Mouse (Mus musculus) layer of hippocampus, adult 11-12 months (tissue): Measurements from ENCODE around the gene Gm49342.

Source experiments
- DNase-seq: peaks from one replicate; pipeline ENCODE4 v3.0.0; 2022; ENCODE audit warnings: low spot score

The Gm49342 gene

DNA sequence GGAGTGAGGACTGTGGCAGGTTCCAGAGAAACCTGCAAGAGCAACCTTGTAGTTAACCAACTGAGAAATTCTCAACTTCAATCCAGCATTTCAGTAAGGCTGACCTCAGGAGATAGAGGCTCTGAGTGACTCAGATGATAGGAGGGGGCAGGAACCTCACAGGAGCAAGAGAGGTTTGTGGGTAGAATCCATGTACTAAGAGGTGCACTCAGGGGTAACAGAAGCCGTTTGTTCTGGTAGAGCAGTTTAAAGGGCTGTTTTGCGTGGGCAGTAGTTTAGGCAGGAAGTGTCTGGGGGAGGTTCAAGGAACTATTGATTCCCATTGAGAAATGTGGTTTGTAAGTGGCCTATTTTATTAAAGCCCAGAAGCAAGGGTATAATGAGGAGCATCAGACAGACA is 36.9 kb downstream of the Gm49342 start:
- no peak for DNase-seq

- DNase-seq, result no peak
These were observed 37.5 kb downstream of the Gm49342 start for GRCm38 (mm10) chr14:50981837-50982236.

DNA sequence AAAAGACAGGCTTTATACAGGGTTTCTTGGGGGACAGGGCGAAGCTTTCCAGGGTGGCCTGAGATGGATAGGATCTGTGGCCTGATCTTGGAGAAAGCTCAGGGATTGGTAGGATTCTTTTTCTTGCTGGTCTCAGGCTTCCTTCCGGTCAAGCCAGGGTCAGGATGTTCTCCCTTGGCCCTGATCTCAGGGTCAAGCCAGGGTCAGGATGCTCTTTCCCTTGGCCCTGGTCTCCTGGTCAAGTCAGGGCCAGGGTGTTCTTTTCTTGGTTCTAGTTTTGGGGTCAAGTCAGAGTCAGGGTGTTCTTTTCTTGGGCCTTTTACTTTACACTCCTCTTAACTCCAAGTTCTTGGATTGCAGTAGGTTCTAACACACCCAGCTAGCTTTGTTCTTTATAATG is 43.4 kb downstream of the Gm49342 start:
- DNase-seq, result no peak

DNA sequence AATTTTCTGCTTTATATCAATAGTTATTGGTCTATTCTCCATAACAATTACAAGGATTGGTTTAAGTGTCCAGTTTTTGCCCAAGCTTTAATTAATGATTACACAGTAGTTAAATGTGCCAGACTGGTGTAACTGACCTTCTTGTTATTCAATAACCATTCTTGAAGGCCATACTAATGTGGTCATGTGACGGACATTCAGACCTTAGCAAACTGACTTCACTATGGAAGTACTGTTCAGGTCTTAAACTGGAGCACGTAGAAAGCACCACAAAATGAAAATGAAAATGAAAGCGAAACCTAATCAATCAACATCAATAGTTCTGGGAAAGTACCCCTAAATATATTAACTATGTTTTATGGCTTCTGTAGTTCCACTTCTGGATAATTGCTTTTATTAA is 46.7 kb downstream of the Gm49342 start:
- DNase-seq, result no peak

GRCm38 (mm10) chr14:50997088-50997487 is 52.8 kb downstream of the Gm49342 start:
- peak; percentile 9 for DNase-seq

DNA sequence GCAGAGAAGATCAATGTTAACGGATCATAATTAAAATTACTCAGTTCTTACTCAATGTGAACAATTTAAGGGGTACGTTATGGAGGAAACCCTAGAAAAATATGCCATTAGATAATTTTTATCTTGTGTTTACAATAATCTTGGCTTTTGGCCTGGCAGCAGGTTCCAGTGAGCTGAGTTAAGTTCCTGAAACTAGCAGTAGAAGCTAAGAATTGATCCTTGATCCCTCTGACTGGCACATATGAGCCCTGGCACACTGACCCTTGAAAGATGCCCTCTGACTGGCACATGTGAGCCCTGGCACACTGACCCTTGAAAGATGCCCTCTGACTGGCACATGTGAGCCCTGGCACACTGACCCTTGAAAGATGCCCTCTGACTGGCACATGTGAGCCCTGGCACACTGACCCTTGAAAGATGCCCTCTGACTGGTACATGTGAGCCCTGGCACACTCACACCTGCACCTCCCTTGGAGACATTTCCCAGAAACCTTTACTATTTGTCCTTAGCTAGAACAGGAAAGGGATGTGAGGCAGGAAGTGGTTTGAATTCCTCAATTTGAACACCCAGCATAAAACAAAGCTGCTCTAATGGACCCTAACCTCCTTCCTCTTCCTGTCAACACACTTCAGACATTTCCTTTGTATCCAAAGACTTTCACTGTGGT is 53.8 kb downstream of the Gm49342 start:
- no peak for DNase-seq

DNA sequence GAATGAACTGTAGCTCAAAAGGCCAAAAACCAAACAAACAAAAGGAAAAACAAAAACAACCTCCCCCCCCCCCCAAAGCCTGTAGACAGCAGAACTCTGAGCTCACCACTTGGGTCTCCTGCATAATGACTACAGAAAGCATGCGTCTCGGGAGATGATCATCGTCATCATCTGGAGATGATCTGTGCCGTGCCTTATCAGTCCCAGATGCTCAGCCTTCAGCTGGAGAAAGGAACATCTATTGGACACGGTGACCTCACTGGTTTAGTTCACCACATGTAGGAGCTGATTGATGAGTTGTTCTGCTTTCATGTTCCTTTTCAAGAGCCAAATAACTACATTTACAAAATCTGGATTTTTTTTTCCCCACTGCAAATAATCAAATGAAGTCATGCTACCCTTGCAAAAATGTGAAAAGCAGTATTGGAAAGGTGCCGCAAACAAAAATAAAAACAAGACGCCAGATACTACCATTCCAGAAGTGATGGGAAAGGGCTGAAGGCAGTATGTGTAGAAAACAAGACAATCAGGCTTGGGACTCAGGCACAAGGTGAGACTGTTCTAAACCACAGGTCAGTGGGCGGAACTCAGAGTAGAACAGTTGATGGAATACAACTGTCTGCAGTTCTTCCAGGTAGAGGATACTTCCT is 63.0 kb downstream of the Gm49342 start, which contains the start of gene Rnase10:
TSS of gene Rnase10 (plus strand) at position 600 of the 650 bp plus-strand sequence.
- DNase-seq, result no peak

- DNase-seq, result peak; percentile 37
These were observed 63.8 kb downstream of the Gm49342 start for GRCm38 (mm10) chr14:51007914-51008713.

- DNase-seq, result no peak
These were observed 64.5 kb downstream of the Gm49342 start for GRCm38 (mm10) chr14:51008781-51009180.

DNA sequence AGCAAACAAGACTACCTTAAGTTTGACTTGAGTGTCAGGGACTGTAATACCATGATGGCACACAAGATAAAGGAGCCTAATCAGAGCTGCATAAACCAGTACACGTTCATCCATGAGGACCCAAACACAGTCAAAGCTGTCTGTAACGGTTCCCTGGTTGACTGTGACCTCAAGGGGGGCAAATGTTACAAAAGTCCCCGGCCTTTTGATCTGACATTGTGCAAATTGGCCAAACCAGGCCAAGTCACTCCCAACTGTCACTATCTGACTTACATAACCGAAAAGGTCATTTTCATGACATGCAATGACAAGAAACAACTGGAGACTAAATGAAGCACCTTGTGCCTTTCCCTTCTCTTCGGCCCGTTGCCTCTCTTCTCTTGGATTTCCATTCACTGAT is 65.3 kb downstream of the Gm49342 start:
- no peak for DNase-seq
